Mouse (Mus musculus) cortical plate, adult 2 months (tissue): ENCODE results near the gene Adora1.

Experiments
- CTCF ChIP-seq: fragments of 200-500 bp; IDR thresholded peaks from 2 replicates; pipeline ENCODE4 v1.5.1; 2011; ENCODE audit warnings: mild to moderate bottlenecking, control low read depth, low read length; ENCODE audit not compliant: insufficient read depth; ENCODE audit errors: extremely low read depth
- POLR2A ChIP-seq: fragments of 200-500 bp; IDR thresholded peaks from 2 replicates; pipeline ENCODE4 v1.6.1; 2011; ENCODE audit warnings: mild to moderate bottlenecking, low read length, control low read depth; ENCODE audit not compliant: insufficient read depth; ENCODE audit errors: extremely low read depth

- TF ChIP-seq CTCF: no peak
- no peak for TF ChIP-seq POLR2A
Observed at GRCm38 (mm10) chr1:134154655-134155054, 80.6 kb downstream of the Adora1 start.
